Mouse (Mus musculus): Measurements from ENCODE around the gene Gdf9. TPM values are rescaled to one million over a fixed set of nuclear protein-coding genes. Genes with fewer than 3 reads are reported as not detected.
A peak's percentile ranks its signal among the peaks of the same experiment; 100 is the strongest.

Gene Gdf9
- total RNA-seq, 1 experiment from 2014 or later = not detected

DNA sequence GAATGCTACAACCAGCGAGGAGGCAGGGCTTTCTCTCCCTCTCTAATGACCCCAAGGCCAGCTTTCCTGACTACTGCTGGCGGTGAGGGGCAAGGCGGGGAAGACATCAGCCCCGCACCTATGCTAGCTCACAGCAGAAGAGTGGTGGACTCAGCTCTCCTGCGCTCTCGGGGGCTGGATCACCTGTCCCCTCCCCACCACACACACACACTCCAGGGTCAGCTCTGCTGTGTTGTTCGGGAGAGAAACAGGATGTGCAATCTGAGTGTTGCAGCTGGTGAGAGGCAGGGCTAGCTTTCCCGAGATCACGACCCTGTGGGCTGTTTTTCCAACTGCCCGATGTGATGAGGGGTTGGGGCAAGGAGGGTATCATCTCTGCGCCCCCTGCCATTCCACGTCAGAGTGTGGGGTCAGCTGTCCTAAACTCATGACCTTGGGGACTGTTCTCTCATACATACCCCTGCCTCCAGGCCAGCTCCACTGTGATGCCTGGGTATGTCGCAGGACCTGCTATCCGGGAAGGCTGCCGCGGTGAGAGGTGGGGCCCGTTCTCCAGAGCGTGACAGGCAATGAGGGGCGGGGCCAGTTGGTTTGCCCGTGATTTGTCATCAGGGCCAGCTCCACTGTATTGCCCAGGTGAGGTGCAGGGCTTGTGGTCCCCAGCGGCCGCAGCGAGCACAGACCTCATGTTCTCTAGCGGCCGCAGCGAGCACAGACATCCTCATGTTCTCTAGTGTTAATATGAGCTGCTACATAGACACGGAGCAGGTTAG is 56.2 kb downstream of the Gdf9 start:
- ATAC-seq (replicated peaks in 1 of 2; ENCODE audit: insufficient read depth in 1 of 2, low FRiP score in 2 of 2, low TSS enrichment in 1 of 2, low read depth in 1 of 2, poor library complexity in 2 of 2, severe bottlenecking in 2 of 2) = peak; percentile 31 to 44; a peak in 2 of 4 replicates

Other genes starting within 250 kb of the Gdf9 start
- gene Hspa4, start 130.6 kb upstream of the Gdf9 start, total RNA-seq (2017) = 359 and 408 TPM in 2 replicates
- 5.4 and 9.0 TPM in 2 replicates for gene Zcchc10, start 106.3 kb upstream of the Gdf9 start, total RNA-seq (2017)
- 91.0 and 127 TPM in 2 replicates for gene Aff4, start 80.2 kb upstream of the Gdf9 start, total RNA-seq (2017)
- gene Leap2, start 7.9 kb upstream of the Gdf9 start, total RNA-seq (2017) = not detected in 2 replicates
- gene Uqcrq, start 192 bp upstream of the Gdf9 start, total RNA-seq (2017) = 39.5 and 52.7 TPM in 2 replicates
- gene Gm10447, start 26.1 kb downstream of the Gdf9 start, total RNA-seq (2017) = not detected in 2 replicates
- 0.69 TPM in 1 of 2 replicates, not detected in the other for gene Shroom1, start 26.2 kb downstream of the Gdf9 start, total RNA-seq (2017)
- gene Gm9837, start 39.5 kb downstream of the Gdf9 start, total RNA-seq (2017) = not detected in 2 replicates
- not detected in 2 replicates for gene Gm9945, start 49.1 kb downstream of the Gdf9 start, total RNA-seq (2017)
- not detected in 2 replicates for gene Sowaha, start 49.3 kb downstream of the Gdf9 start, total RNA-seq (2017)
- gene Sept8, start 88.2 kb downstream of the Gdf9 start, total RNA-seq (2017) = 22.2 and 35.4 TPM in 2 replicates
- gene Kif3a, start 136.4 kb downstream of the Gdf9 start, total RNA-seq (2017) = 24.5 and 33.2 TPM in 2 replicates
- gene Il4, start 187.6 kb downstream of the Gdf9 start, total RNA-seq (2017) = 2.9 TPM in 1 of 2 replicates, not detected in the other
- not detected in 2 replicates for gene Il13, start 203.7 kb downstream of the Gdf9 start, total RNA-seq (2017)

Measured in hematopoietic stem cell, adult 5-6 weeks (primary cell).